Mouse (Mus musculus) lung, adult 2 months (tissue): ENCODE measurements around the gene Ube3b.

Experiments used
- CTCF ChIP-seq: fragments of 200-500 bp; IDR thresholded peaks from 2 replicates; pipeline ENCODE4 v1.5.1; 2011; ENCODE audit warnings: mild to moderate bottlenecking, low read length, control low read depth; ENCODE audit not compliant: insufficient read depth
- POLR2A ChIP-seq: fragments of 200-500 bp; IDR thresholded peaks from 2 replicates; pipeline ENCODE4 v1.6.1; 2011; ENCODE audit warnings: low read depth, mild to moderate bottlenecking, control low read depth, low read length, borderline replicate concordance; ENCODE audit errors: extremely low read depth

DNA sequence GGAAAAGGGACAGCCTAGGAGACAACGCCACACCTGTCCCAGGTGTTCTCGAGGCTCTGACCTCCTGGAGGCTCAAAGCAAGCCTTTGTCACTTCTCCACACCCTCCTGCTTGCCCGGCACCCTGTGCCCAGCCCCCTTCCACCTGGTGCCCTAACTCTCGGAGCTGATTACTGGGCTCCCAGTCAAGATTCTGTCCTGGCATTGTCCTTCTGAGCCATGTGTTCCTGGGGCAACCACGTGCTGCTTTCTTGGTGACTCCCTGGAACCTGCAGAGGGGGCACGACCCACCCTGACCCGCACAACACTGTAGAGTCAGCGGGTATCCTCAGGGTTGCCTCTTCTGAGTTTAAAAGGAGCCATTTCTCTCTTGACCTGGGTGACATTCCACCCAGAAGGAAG, 54.0 kb downstream of the Ube3b start:
- no peak for TF ChIP-seq CTCF
- no peak for TF ChIP-seq POLR2A
